Mouse (Mus musculus): ENCODE results near the gene Mthfsd. TPM values are rescaled to one million over a fixed set of nuclear protein-coding genes. Genes with fewer than 3 reads are reported as not detected.

Mthfsd gene
- polyA plus RNA-seq (2012; rRNA removed): 101 and 103 TPM in 2 replicates

GRCm38 (mm10) chr8:121107668-121108656 is at the start of gene Mthfsd:
Gene Mthfsd (minus strand): TSS chr8:121108392.

GRCm38 (mm10) chr8:121127756-121128375 is 19.7 kb upstream of the Mthfsd start, which contains the start of gene Foxl1:
Gene Foxl1 (plus strand): TSS chr8:121127940.

GRCm38 (mm10) chr8:121115948-121116347 is 7.8 kb upstream of the Mthfsd start, which contains the start of gene Foxc2:
Gene Foxc2 (plus strand): TSS chr8:121116171.

GRCm38 (mm10) chr8:121084210-121084951 is 23.8 kb downstream of the Mthfsd start, which contains the start of gene Foxf1:
Gene Foxf1 (plus strand): TSS chr8:121084386.

Other genes starting within 250 kb of the Mthfsd start
- 1.1 and 1.6 TPM in 2 replicates for gene Foxf1, start 24.0 kb downstream of the Mthfsd start, polyA plus RNA-seq (2012; rRNA removed)
- 3.2 and 9.6 TPM in 2 replicates for gene Foxc2, start 7.8 kb upstream of the Mthfsd start, polyA plus RNA-seq (2012; rRNA removed)
- 0.34 and 0.94 TPM in 2 replicates for gene Foxl1, start 19.5 kb upstream of the Mthfsd start, polyA plus RNA-seq (2012; rRNA removed)

Data from central nervous system, embryonic 14 days (tissue).